Mouse (Mus musculus): ENCODE measurements around the gene Mtap. TPM values are rescaled to one million over a fixed set of nuclear protein-coding genes. Genes with fewer than 3 reads are reported as not detected.

Gene Mtap
- total and polyA plus RNA-seq, 2 experiments from 2014 or later, result 23.2 to 33.6 TPM

DNA sequence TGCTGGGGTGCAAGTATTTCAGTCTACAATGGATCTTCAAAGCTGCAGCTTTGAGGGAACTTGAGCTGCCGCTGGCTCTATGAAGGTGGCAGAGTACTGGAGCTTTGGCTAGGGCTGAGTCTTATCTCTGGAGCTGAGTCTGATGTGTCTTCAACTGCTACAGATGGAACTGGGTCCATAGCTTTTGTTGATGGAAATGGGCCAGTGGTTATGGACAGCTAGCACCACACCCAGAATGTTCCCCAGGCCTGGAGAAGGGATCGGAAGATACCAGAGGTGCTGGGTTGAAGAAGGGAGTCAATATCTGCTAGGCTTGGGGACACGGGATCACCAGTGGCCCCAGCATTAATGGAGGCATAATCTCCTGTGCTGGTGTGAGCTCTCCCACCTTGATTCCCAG lies 45.6 kb downstream of the Mtap start:
- no peak for DNase-seq (ENCODE audit: low spot score)
- H3K9ac ChIP-seq (replicated peaks; ENCODE audit: low read depth, low read length), result no peak overlapping the region
- H3K27ac ChIP-seq (ENCODE audit: low read depth), result no peak overlapping the region
- WGBS, result 97% methylated on average over 3 of the region's 3 CpGs
- H3K4me2 ChIP-seq (ENCODE audit: low read depth, low read length), result no peak overlapping the region
- H3K4me1 ChIP-seq (ENCODE audit: control insufficient read depth, insufficient read depth), result no peaks in the 10 kb centered on the region
- no peak overlapping the region for H3K4me3 ChIP-seq (ENCODE audit: low read depth, low read length)
- H3K9me3 ChIP-seq (replicated peaks; ENCODE audit: control insufficient read depth, low read length), result no peaks in the 10 kb centered on the region
- H3K27me3 ChIP-seq (ENCODE audit: control insufficient read depth, insufficient read depth, low read length), result no peaks in the 10 kb centered on the region
- H3K36me3 ChIP-seq (replicated peaks; ENCODE audit: control insufficient read depth, insufficient read depth, low read length), result peaks cover 37% of the 10 kb centered on the region
- TF ChIP-seq CTCF (IDR thresholded peaks at IDR 0.05; ENCODE audit: low read depth) (no peak), EP300 (IDR thresholded peaks at IDR 0.05; ENCODE audit: low read depth) (no peak)
- no peak for ATAC-seq (ENCODE audit: insufficient read depth, low read depth)

DNA sequence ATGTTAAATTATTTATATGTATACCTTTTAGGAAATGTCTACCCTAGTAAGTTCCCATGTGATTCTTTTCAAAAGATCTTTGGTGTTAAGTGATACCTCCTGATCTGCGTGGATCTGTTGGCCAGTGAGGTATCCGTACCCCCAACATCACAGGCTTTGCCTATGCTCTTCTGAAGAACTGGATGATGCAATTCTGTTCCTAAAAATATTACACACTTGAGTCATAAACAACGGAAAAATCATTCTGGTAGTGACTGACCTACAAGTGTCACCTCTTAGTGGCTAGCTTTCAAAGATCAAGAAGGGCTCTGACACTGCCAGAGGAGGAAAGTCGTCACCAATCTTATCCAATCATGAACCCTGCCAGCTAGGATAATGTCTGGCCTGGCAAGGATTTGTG lies 58.6 kb downstream of the Mtap start:
- Histone ChIP-seq H3K36me3 (replicated peaks; ENCODE audit: control insufficient read depth, insufficient read depth, low read length) (no peaks in the 10 kb centered on the region), H3K9ac (replicated peaks; ENCODE audit: low read depth, low read length) (no peak overlapping the region), H3K27ac (ENCODE audit: low read depth) (no peak overlapping the region), H3K9me3 (replicated peaks; ENCODE audit: control insufficient read depth, low read length) (no peaks in the 10 kb centered on the region), H3K4me1 (ENCODE audit: control insufficient read depth, insufficient read depth) (no peaks in the 10 kb centered on the region), H3K27me3 (ENCODE audit: control insufficient read depth, insufficient read depth, low read length) (no peaks in the 10 kb centered on the region), H3K4me3 (ENCODE audit: low read depth, low read length) (no peak overlapping the region), H3K4me2 (ENCODE audit: low read depth, low read length) (no peak overlapping the region)
- ATAC-seq (ENCODE audit: insufficient read depth, low read depth) (no peak), DNase-seq (ENCODE audit: low spot score) (no peak)
- no peak for TF ChIP-seq CTCF (IDR thresholded peaks at IDR 0.05; ENCODE audit: low read depth)
- no peak for TF ChIP-seq EP300 (IDR thresholded peaks at IDR 0.05; ENCODE audit: low read depth)
- 51% methylated on average over 4 of the region's 4 CpGs for WGBS

DNA sequence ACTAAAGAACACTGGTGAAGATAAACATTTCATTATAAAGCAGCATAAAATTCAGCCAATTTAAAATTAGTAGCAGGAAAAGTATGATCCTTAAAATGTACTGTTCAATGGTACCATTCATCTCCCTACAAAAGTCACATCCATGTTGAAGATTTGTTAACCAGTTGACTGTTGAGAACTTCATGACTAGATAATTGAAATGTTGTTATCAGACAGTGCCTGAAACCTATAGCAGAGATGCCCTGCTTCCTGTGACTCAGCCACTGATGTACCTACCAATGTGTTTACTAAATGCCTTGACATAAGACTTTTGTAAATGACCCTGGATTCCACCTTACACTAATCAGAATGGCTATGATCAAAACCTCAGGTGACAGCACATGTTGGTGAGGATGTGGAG lies 60.2 kb downstream of the Mtap start:
- Histone ChIP-seq H3K9ac (replicated peaks; ENCODE audit: low read depth, low read length) (no peak overlapping the region), H3K4me1 (ENCODE audit: control insufficient read depth, insufficient read depth) (no peaks in the 10 kb centered on the region), H3K36me3 (replicated peaks; ENCODE audit: control insufficient read depth, insufficient read depth, low read length) (no peaks in the 10 kb centered on the region), H3K27ac (ENCODE audit: low read depth) (no peak overlapping the region), H3K9me3 (replicated peaks; ENCODE audit: control insufficient read depth, low read length) (no peaks in the 10 kb centered on the region), H3K4me2 (ENCODE audit: low read depth, low read length) (no peak overlapping the region), H3K4me3 (ENCODE audit: low read depth, low read length) (no peak overlapping the region), H3K27me3 (ENCODE audit: control insufficient read depth, insufficient read depth, low read length) (no peaks in the 10 kb centered on the region)
- ATAC-seq (ENCODE audit: insufficient read depth, low read depth) (no peak), DNase-seq (ENCODE audit: low spot score) (no peak)
- TF ChIP-seq CTCF (IDR thresholded peaks at IDR 0.05; ENCODE audit: low read depth), result no peak
- TF ChIP-seq EP300 (IDR thresholded peaks at IDR 0.05; ENCODE audit: low read depth), result no peak

DNA sequence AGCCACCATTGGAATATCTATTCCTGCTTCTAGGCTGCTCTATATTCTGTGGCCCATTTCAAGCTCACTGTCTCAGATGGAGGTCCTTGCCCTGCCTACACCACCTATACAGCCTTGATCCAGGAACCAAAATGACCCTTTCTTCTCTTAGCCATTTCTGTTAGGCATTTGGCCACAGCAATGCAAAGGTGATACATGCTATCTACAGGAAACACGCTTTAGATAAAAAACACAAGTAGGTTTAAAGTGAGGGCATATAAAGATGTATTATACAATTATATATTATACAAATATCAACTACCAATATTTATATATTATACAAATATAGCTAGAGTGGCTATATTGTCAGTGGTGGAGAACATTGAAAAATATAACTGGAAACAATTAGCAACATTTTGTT lies 63.9 kb downstream of the Mtap start:
- no peak for ATAC-seq (ENCODE audit: insufficient read depth, low read depth)
- no peaks in the 10 kb centered on the region for H3K36me3 ChIP-seq (replicated peaks; ENCODE audit: control insufficient read depth, insufficient read depth, low read length)
- H3K4me1 ChIP-seq (ENCODE audit: control insufficient read depth, insufficient read depth), result no peaks in the 10 kb centered on the region
- no peak overlapping the region for H3K9ac ChIP-seq (replicated peaks; ENCODE audit: low read depth, low read length)
- WGBS, result 72% methylated on average over 1 of the region's 1 CpGs
- H3K4me3 ChIP-seq (ENCODE audit: low read depth, low read length), result no peak overlapping the region
- no peaks in the 10 kb centered on the region for H3K9me3 ChIP-seq (replicated peaks; ENCODE audit: control insufficient read depth, low read length)
- H3K27me3 ChIP-seq (ENCODE audit: control insufficient read depth, insufficient read depth, low read length), result no peaks in the 10 kb centered on the region
- no peak for DNase-seq (ENCODE audit: low spot score)
- no peak overlapping the region for H3K27ac ChIP-seq (ENCODE audit: low read depth)
- no peak overlapping the region for H3K4me2 ChIP-seq (ENCODE audit: low read depth, low read length)
- TF ChIP-seq CTCF (IDR thresholded peaks at IDR 0.05; ENCODE audit: low read depth) (no peak), EP300 (IDR thresholded peaks at IDR 0.05; ENCODE audit: low read depth) (no peak)

DNA sequence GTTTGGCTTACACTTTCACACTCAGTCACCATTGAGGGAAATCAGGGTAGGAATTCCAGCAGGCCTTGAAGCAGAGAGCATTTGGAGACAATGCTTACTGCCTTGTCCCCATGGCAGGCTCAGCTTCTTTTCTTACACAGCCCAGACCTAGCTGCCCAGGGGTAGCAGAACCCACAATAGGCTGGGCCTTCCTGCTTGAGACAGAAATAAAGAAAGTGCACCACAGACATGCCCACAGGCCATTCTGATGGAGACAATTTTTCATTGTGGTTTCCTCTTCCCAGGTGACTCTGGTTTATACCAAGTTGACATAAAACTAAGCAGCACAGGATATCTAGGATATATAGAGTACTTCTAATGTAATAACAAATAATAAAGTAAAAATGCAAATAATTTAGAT lies 72.4 kb downstream of the Mtap start:
- DNase-seq (ENCODE audit: low spot score) (no peak), ATAC-seq (ENCODE audit: insufficient read depth, low read depth) (no peak)
- no peak overlapping the region for H3K27ac ChIP-seq (ENCODE audit: low read depth)
- H3K4me3 ChIP-seq (ENCODE audit: low read depth, low read length), result no peak overlapping the region
- no peak overlapping the region for H3K9ac ChIP-seq (replicated peaks; ENCODE audit: low read depth, low read length)
- H3K4me1 ChIP-seq (ENCODE audit: control insufficient read depth, insufficient read depth), result no peaks in the 10 kb centered on the region
- H3K4me2 ChIP-seq (ENCODE audit: low read depth, low read length), result no peak overlapping the region
- no peaks in the 10 kb centered on the region for H3K27me3 ChIP-seq (ENCODE audit: control insufficient read depth, insufficient read depth, low read length)
- TF ChIP-seq EP300 (IDR thresholded peaks at IDR 0.05; ENCODE audit: low read depth) (no peak), CTCF (IDR thresholded peaks at IDR 0.05; ENCODE audit: low read depth) (no peak)
- no peaks in the 10 kb centered on the region for H3K36me3 ChIP-seq (replicated peaks; ENCODE audit: control insufficient read depth, insufficient read depth, low read length)
- H3K9me3 ChIP-seq (replicated peaks; ENCODE audit: control insufficient read depth, low read length), result no peaks in the 10 kb centered on the region

DNA sequence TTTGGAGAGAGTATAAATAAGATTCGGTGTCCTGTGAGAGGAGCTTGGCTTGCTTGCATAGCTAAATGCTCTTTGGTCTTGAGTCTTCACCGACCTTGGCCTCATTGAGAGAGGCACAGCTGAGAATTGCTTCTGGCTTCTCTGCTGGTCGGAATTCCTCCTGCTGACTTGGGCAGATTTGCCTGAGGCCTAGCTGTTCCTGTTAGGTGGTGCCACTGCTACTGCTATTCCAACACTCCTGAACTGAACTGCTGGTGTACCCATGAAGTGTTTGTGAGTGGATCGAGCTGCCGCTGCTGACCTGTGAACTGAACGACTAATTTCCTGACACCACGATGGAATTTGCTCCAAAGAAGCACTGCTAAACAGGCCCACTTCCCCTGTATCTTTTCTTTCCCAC lies 73.4 kb downstream of the Mtap start:
- no peak for TF ChIP-seq CTCF (IDR thresholded peaks at IDR 0.05; ENCODE audit: low read depth)
- no peak for TF ChIP-seq EP300 (IDR thresholded peaks at IDR 0.05; ENCODE audit: low read depth)
- Histone ChIP-seq H3K4me2 (ENCODE audit: low read depth, low read length) (no peak overlapping the region), H3K4me1 (ENCODE audit: control insufficient read depth, insufficient read depth) (no peaks in the 10 kb centered on the region), H3K27ac (ENCODE audit: low read depth) (no peak overlapping the region), H3K27me3 (ENCODE audit: control insufficient read depth, insufficient read depth, low read length) (no peaks in the 10 kb centered on the region), H3K36me3 (replicated peaks; ENCODE audit: control insufficient read depth, insufficient read depth, low read length) (no peaks in the 10 kb centered on the region), H3K9me3 (replicated peaks; ENCODE audit: control insufficient read depth, low read length) (no peaks in the 10 kb centered on the region), H3K9ac (replicated peaks; ENCODE audit: low read depth, low read length) (no peak overlapping the region), H3K4me3 (ENCODE audit: low read depth, low read length) (no peak overlapping the region)
- 50% methylated on average over 7 of the region's 7 CpGs for WGBS
- ATAC-seq (ENCODE audit: insufficient read depth, low read depth), result no peak
- no peak for DNase-seq (ENCODE audit: low spot score)

Measured in heart, postnatal 0 days (tissue).